Mouse (Mus musculus): ENCODE measurements around the gene Iqch.

Iqch gene

GRCm38 (mm10) chr9:63602043-63602939, at the start of gene Iqch, which contains the start of gene Aagab:
Gene Iqch, minus strand, starts transcription at chr9:63602493.
Gene Aagab, plus strand, starts transcription at chr9:63602660.
- peak; percentile 98 to 99 for DNase-seq (ENCODE audit: low spot score in 2 of 2)

GRCm38 (mm10) chr9:63651594-63651993, 49.3 kb upstream of the Iqch start:
- DNase-seq (ENCODE audit: low spot score in 2 of 2), result no peak

- no peak for DNase-seq (ENCODE audit: low spot score in 2 of 2)
Observed at GRCm38 (mm10) chr9:63650905-63651304, 48.6 kb upstream of the Iqch start.

- DNase-seq (ENCODE audit: low spot score in 2 of 2), result peak in 1 of 2 experiments; percentile 38
Observed at GRCm38 (mm10) chr9:63649841-63650545, 47.7 kb upstream of the Iqch start.

GRCm38 (mm10) chr9:63648520-63648918, 46.2 kb upstream of the Iqch start:
- DNase-seq (ENCODE audit: low spot score in 2 of 2), result no peak

GRCm38 (mm10) chr9:63647581-63648519, 45.6 kb upstream of the Iqch start:
- no peak for DNase-seq (ENCODE audit: low spot score in 2 of 2)

GRCm38 (mm10) chr9:63645084-63645483, 42.8 kb upstream of the Iqch start:
- peak in 1 of 2 experiments; percentile 54 for DNase-seq (ENCODE audit: low spot score in 2 of 2)

GRCm38 (mm10) chr9:63644011-63644410, 41.7 kb upstream of the Iqch start:
- DNase-seq (ENCODE audit: low spot score in 2 of 2), result no peak

- no peak for DNase-seq (ENCODE audit: low spot score in 2 of 2)
Observed at GRCm38 (mm10) chr9:63641983-63642646, 39.8 kb upstream of the Iqch start.

GRCm38 (mm10) chr9:63636113-63636512, 33.8 kb upstream of the Iqch start:
- no peak for DNase-seq (ENCODE audit: low spot score in 2 of 2)

GRCm38 (mm10) chr9:63633334-63633733, 31.0 kb upstream of the Iqch start:
- no peak for DNase-seq (ENCODE audit: low spot score in 2 of 2)

GRCm38 (mm10) chr9:63632924-63633323, 30.6 kb upstream of the Iqch start:
- no peak for DNase-seq (ENCODE audit: low spot score in 2 of 2)

GRCm38 (mm10) chr9:63632045-63632444, 29.8 kb upstream of the Iqch start:
- DNase-seq (ENCODE audit: low spot score in 2 of 2), result no peak

GRCm38 (mm10) chr9:63625090-63625756, 22.9 kb upstream of the Iqch start:
- DNase-seq (ENCODE audit: low spot score in 2 of 2), result no peak

- DNase-seq (ENCODE audit: low spot score in 2 of 2), result no peak
Observed at GRCm38 (mm10) chr9:63623895-63624569, 21.7 kb upstream of the Iqch start.

- DNase-seq (ENCODE audit: low spot score in 2 of 2), result no peak
Observed at GRCm38 (mm10) chr9:63617967-63618366, 15.7 kb upstream of the Iqch start.

GRCm38 (mm10) chr9:63614018-63614985, 12.0 kb upstream of the Iqch start:
- no peak for DNase-seq (ENCODE audit: low spot score in 2 of 2)

GRCm38 (mm10) chr9:63613569-63613968, 11.3 kb upstream of the Iqch start:
- no peak for DNase-seq (ENCODE audit: low spot score in 2 of 2)
